In the genomic region with DNA sequence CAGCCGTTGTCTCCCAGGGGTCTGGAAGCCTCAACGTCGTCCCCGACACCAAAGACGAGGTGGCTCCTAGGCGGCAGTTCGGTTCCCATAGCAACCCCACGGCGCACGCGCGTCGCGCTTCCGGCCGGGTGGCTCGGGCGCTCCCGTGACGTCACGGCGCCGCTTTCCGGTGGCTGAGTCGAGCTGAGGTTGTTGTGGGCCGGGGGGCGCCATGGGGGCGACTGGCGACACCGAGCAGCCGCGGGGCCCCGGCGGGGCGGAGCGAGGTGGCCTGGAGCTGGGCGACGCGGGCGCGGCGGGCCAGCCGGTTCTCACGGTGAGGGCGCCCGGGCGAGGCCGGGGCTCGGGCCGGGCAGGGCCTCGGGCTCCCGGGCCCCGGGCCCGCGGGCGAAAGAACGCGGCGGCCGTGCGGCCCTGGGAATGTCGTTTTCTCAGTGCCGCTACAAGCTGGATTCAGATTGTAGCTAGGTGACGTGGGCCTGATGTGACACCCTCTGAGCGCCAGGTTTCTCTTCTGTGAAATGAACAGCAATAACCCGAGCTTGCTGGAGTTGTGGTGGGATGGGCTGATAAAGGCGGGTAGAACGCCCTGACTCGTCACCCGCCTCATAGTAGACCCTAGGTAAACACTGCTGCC, we compare ENCODE assay signal across 8 mouse cellular contexts. TPM values are rescaled to one million over a fixed set of nuclear protein-coding genes. Genes with fewer than 3 reads are reported as not detected.
DNase-seq lines count a peak whose midpoint lies in the region; ATAC-seq and TF ChIP-seq lines count a peak whose summit lies in the region.

A gene (minus strand): TSS at position 89 of the 637 bp plus-strand sequence.
A gene (plus strand): TSS at position 141 of the 637 bp plus-strand sequence.

- H3K36me3 ChIP-seq in embryonic facial prominence, embryonic 13.5 days: peaks cover 34% of the 10 kb centered on the region
- H3K36me3 ChIP-seq in heart, adult 2 months (ENCODE audit: control insufficient read depth, insufficient read depth, low read length): no peaks in the 10 kb centered on the region
- no peaks in the 10 kb centered on the region for H3K36me3 ChIP-seq in kidney, adult 2 months (ENCODE audit: control insufficient read depth, insufficient read depth, low read length)
- peaks cover 36% of the 10 kb centered on the region for H3K36me3 ChIP-seq in limb, embryonic 12.5 days
- H3K36me3 ChIP-seq in midbrain, embryonic 14.5 days (ENCODE audit: control insufficient read depth, insufficient read depth, low read length): peaks cover 26% of the 10 kb centered on the region

- TF ChIP-seq POLR2A in heart, adult 2 months (IDR thresholded peaks at IDR 0.05; ENCODE audit: insufficient read depth, low read depth, low read length): 0 out of 2 replicates have a peak, but pooled peaks have one; percentile 45
- peak; percentile 2 for TF ChIP-seq POLR2A in kidney, adult 2 months (IDR thresholded peaks at IDR 0.05; ENCODE audit: low read depth, low read length)

- H3K4me3 ChIP-seq in embryonic facial prominence, embryonic 13.5 days: peak within 1 kb of the TSS; percentile 91
- H3K4me3 ChIP-seq in heart, adult 2 months: peak within 1 kb of the TSS; percentile 91
- H3K4me3 ChIP-seq in kidney, adult 2 months (ENCODE audit: insufficient read depth, low read depth, low read length): peak within 1 kb of the TSS; percentile 72
- H3K4me3 ChIP-seq in limb, embryonic 12.5 days (replicated peaks): peak within 1 kb of the TSS; percentile 94
- H3K4me3 ChIP-seq in midbrain, embryonic 14.5 days (replicated peaks; ENCODE audit: low read depth, low read length): peak within 1 kb of the TSS; percentile 87

- peak; percentile 75; the same call in 1 of the 2 replicates for ATAC-seq in embryonic facial prominence, embryonic 13.5 days (ENCODE audit: insufficient number of reproducible peaks, insufficient read depth, low FRiP score, low TSS enrichment, low read depth)
- peak; percentile 75 for ATAC-seq in limb, embryonic 12.5 days (ENCODE audit: insufficient number of reproducible peaks, insufficient read depth, low FRiP score, low TSS enrichment, low read depth)
- peak; percentile 94 for ATAC-seq in midbrain, embryonic 14.5 days (ENCODE audit: low FRiP score, low TSS enrichment)

- H3K9ac ChIP-seq in embryonic facial prominence, embryonic 13.5 days: peak within 1 kb of the TSS; percentile 96
- H3K9ac ChIP-seq in heart, adult 2 months (ENCODE audit: low read depth, low read length): peak within 1 kb of the TSS; percentile 96
- H3K9ac ChIP-seq in limb, embryonic 12.5 days (replicated peaks): peak within 1 kb of the TSS; percentile 91
- peak within 1 kb of the TSS; percentile 90 for H3K9ac ChIP-seq in midbrain, embryonic 14.5 days (replicated peaks; ENCODE audit: low read length)

- peaks cover 18% of the 10 kb centered on the region for H3K4me1 ChIP-seq in embryonic facial prominence, embryonic 13.5 days
- H3K4me1 ChIP-seq in heart, adult 2 months (ENCODE audit: control insufficient read depth, insufficient read depth, low read length): peaks cover 5% of the 10 kb centered on the region
- H3K4me1 ChIP-seq in kidney, adult 2 months (ENCODE audit: control insufficient read depth, insufficient read depth, low read length): peaks cover 9% of the 10 kb centered on the region; the same call in 1 of the 2 replicates
- H3K4me1 ChIP-seq in limb, embryonic 12.5 days (replicated peaks): peaks cover 19% of the 10 kb centered on the region
- H3K4me1 ChIP-seq in midbrain, embryonic 14.5 days (ENCODE audit: control insufficient read depth, insufficient read depth, low read length): peaks cover 13% of the 10 kb centered on the region

- peaks cover 6% of the 10 kb centered on the region for H3K79me2 ChIP-seq in heart, adult 2 months (replicated peaks; ENCODE audit: control insufficient read depth, insufficient read depth, low read length)

- peak within 1 kb of the TSS; percentile 78 for H3K27ac ChIP-seq in embryonic facial prominence, embryonic 13.5 days
- H3K27ac ChIP-seq in heart, adult 2 months: peak within 1 kb of the TSS; percentile 86
- no peak within 1 kb of the TSS for H3K27ac ChIP-seq in kidney, adult 2 months (ENCODE audit: insufficient read depth, low read depth, low read length)
- peak within 1 kb of the TSS; percentile 66; the same call in 1 of the 2 replicates for H3K27ac ChIP-seq in limb, embryonic 12.5 days
- H3K27ac ChIP-seq in midbrain, embryonic 14.5 days (replicated peaks; ENCODE audit: low read depth, low read length): peak within 1 kb of the TSS; percentile 72

- WGBS in embryonic facial prominence, embryonic 13.5 days: under 1% methylated on average over 65 of the region's 70 CpGs
- WGBS in heart, adult 2 months: 1% methylated on average over 70 of the region's 70 CpGs
- under 1% methylated on average over 70 of the region's 70 CpGs for WGBS in kidney, adult 2 months
- under 1% methylated on average over 70 of the region's 70 CpGs for WGBS in limb, embryonic 12.5 days
- WGBS in midbrain, embryonic 14.5 days: 2% methylated on average over 68 of the region's 70 CpGs

- H3K27me3 ChIP-seq in embryonic facial prominence, embryonic 13.5 days: no peaks in the 10 kb centered on the region; the same call in 1 of the 2 replicates
- no peaks in the 10 kb centered on the region for H3K27me3 ChIP-seq in heart, adult 2 months (ENCODE audit: control insufficient read depth, insufficient read depth, low read length)
- H3K27me3 ChIP-seq in kidney, adult 2 months (replicated peaks; ENCODE audit: control insufficient read depth, insufficient read depth, low read length): no peaks in the 10 kb centered on the region
- H3K27me3 ChIP-seq in limb, embryonic 12.5 days: no peaks in the 10 kb centered on the region
- no peaks in the 10 kb centered on the region for H3K27me3 ChIP-seq in midbrain, embryonic 14.5 days (ENCODE audit: control insufficient read depth, insufficient read depth, low read length)

- no peaks in the 10 kb centered on the region for H3K9me3 ChIP-seq in embryonic facial prominence, embryonic 13.5 days
- H3K9me3 ChIP-seq in limb, embryonic 12.5 days: no peaks in the 10 kb centered on the region
- no peaks in the 10 kb centered on the region for H3K9me3 ChIP-seq in midbrain, embryonic 14.5 days (ENCODE audit: control insufficient read depth, low read length)

- no peak for TF ChIP-seq CTCF in heart, adult 2 months (IDR thresholded peaks at IDR 0.05)
- TF ChIP-seq CTCF in kidney, adult 2 months (conservative IDR thresholded peaks at IDR 0.05; ENCODE audit: insufficient read depth, insufficient read length, low read depth, low read length): no peak

- TF ChIP-seq EP300 in heart, adult 2 months (IDR thresholded peaks at IDR 0.05; ENCODE audit: insufficient read depth, low read depth, low read length): no peak

- peak; percentile 84 for DNase-seq in 416B (ENCODE audit: low read depth)
- peak; percentile 89 to 91 for DNase-seq in adrenal gland, postnatal 4 days (ENCODE audit: low spot score in 2 of 2)
- DNase-seq in heart, adult 2 months: peak; percentile 95 to 96
- DNase-seq in kidney, adult 2 months: peak; percentile 96
- peak; percentile 98 for DNase-seq in midbrain, embryonic 14.5 days
- DNase-seq in spleen, adult 12 weeks (ENCODE audit: low spot score): peak; percentile 92

- H3K4me2 ChIP-seq in embryonic facial prominence, embryonic 13.5 days: peak within 1 kb of the TSS; percentile 83
- H3K4me2 ChIP-seq in limb, embryonic 12.5 days: peak within 1 kb of the TSS; percentile 90
- peak within 1 kb of the TSS; percentile 93 for H3K4me2 ChIP-seq in midbrain, embryonic 14.5 days (ENCODE audit: low read length)

- intact Hi-C loops in heart, adult 2 months (cut with DNase I): loop anchor here (2.0 to 5.0 kb wide), 2 partner anchors 25 to 41 kb away; a partner anchor contains a TSS

RNA-seq across cellular contexts. Expression of the first gene that starts in this region (rescaled TPM):
- total RNA-seq in adrenal gland, postnatal 4 days (2021): under 1 TPM; 0.90 to 0.92 TPM
- polyA plus RNA-seq in embryonic facial prominence, embryonic 13.5 days (2015; fragmentation: Nextera tagmentation; extraction: Ambion mirVana): 0.58 and 0.93 TPM in 2 replicates
- not detected for total RNA-seq in heart, adult 2 months (2021)
- polyA plus RNA-seq in heart, adult 2 months (2012; rRNA removed): 0.31 and 0.50 TPM in 2 replicates
- polyA plus RNA-seq in kidney, adult 2 months (2012; rRNA removed): 0.57 and 1.0 TPM in 2 replicates
- polyA plus RNA-seq in limb, embryonic 12.5 days (2016; fragmentation: Nextera tagmentation; extraction: Ambion mirVana): 0.61 and 0.91 TPM in 2 replicates
- polyA plus RNA-seq in midbrain, embryonic 14.5 days (2014; fragmentation: Nextera tagmentation; extraction: Ambion mirVana): 0.80 and 1.1 TPM in 2 replicates

RNA-seq across cellular contexts. Expression of the second gene that starts in this region (rescaled TPM):
- 10 to 100 TPM; 50.1 to 54.2 TPM for total RNA-seq in adrenal gland, postnatal 4 days (2021)
- 79.6 and 83.1 TPM in 2 replicates for polyA plus RNA-seq in embryonic facial prominence, embryonic 13.5 days (2015; fragmentation: Nextera tagmentation; extraction: Ambion mirVana)
- total RNA-seq in heart, adult 2 months (2021): 10 to 100 TPM; 21.8 to 21.9 TPM
- 15.0 and 15.9 TPM in 2 replicates for polyA plus RNA-seq in heart, adult 2 months (2012; rRNA removed)
- 32.6 and 34.5 TPM in 2 replicates for polyA plus RNA-seq in kidney, adult 2 months (2012; rRNA removed)
- 95.9 and 105 TPM in 2 replicates for polyA plus RNA-seq in limb, embryonic 12.5 days (2016; fragmentation: Nextera tagmentation; extraction: Ambion mirVana)
- 49.1 and 55.0 TPM in 2 replicates for polyA plus RNA-seq in midbrain, embryonic 14.5 days (2014; fragmentation: Nextera tagmentation; extraction: Ambion mirVana)
